Mouse (Mus musculus) embryonic fibroblast, embryonic 13.5 days (primary cell): Measurements from ENCODE around the gene Teddm3. TPM values are rescaled to one million over a fixed set of nuclear protein-coding genes. Genes with fewer than 3 reads are reported as not detected.
"Not testable (repeated sequence)": the region's sequence is repeated elsewhere in the genome, so short reads cannot be mapped to it uniquely, and the experiment has no call there.

Experiments used
- H3K27ac ChIP-seq: 2 replicates; pipeline ENCODE4 v1.5.1; 2012; ENCODE audit warnings: low read length, control low read depth, inconsistent platforms; ENCODE audit not compliant: insufficient read depth
- H3K4me1 ChIP-seq: 2 replicates; pipeline ENCODE4 v1.6.1; 2011; ENCODE audit warnings: low read length; ENCODE audit not compliant: control insufficient read depth, insufficient read depth
- H3K4me3 ChIP-seq: 2 replicates; pipeline ENCODE4 v1.5.1; 2011; ENCODE audit warnings: mild to moderate bottlenecking, control low read depth, low read length; ENCODE audit not compliant: insufficient read depth
- CTCF ChIP-seq: IDR thresholded peaks from 2 replicates; pipeline ENCODE4 v1.5.1; 2011; ENCODE audit warnings: mild to moderate bottlenecking, control low read depth, low read length, moderate library complexity, borderline replicate concordance; ENCODE audit not compliant: insufficient read depth
- POLR2A ChIP-seq: IDR thresholded peaks from 2 replicates; pipeline ENCODE4 v1.6.1; 2011; ENCODE audit warnings: low read depth, mild to moderate bottlenecking, control low read depth, low read length, moderate library complexity
- polyA plus RNA-seq: library from polyadenylated mRNA; stranded (reverse); fragments of >200 nt; gene quantifications from 2 replicates; pipeline ENCODE4 v1.2.4, GENCODE M21; 2011; ENCODE audit warnings: low read depth; ENCODE audit not compliant: missing spikeins, insufficient read length

Gene Teddm3
- polyA plus RNA-seq, 1 experiment, result not detected

- TF ChIP-seq CTCF (no peak), POLR2A (no peak)
- Histone ChIP-seq H3K27ac (no peak overlapping the region), H3K4me1 (no peaks in the 10 kb centered on the region), H3K4me3 (no peak overlapping the region)
Measured at GRCm38 (mm10) chr16:21191569-21191968, 37.8 kb upstream of the Teddm3 start.

DNA sequence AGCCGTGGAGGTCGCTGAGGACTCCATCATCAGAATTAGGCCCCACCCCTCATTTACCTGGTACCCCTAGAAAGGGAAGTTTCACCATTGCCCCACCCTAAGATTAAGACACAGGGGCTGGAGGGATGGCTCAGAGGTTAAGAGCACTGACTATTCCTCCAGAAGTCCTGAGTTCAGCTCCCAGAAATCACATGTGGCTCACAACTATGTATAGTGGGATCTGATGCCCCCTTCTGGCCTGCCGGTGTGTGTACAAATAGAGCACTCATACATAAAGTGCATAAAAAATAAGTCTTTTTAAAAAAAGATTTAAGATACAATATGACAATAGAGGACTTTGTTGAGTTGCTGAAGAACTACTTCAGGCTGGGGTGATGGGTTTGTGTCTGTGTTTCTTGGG is 34.5 kb upstream of the Teddm3 start:
- Histone ChIP-seq H3K4me3 (no peak overlapping the region), H3K4me1 (no peaks in the 10 kb centered on the region), H3K27ac (no peak overlapping the region)
- TF ChIP-seq POLR2A, result no peak

- no peak overlapping the region for H3K27ac ChIP-seq
- H3K4me1 ChIP-seq, result no peaks in the 10 kb centered on the region
- TF ChIP-seq CTCF, result no peak
- H3K4me3 ChIP-seq, result no peak overlapping the region
Measured at GRCm38 (mm10) chr16:21187568-21187967, 33.8 kb upstream of the Teddm3 start.

- Histone ChIP-seq H3K4me1 (no peaks in the 10 kb centered on the region), H3K27ac (no peak overlapping the region), H3K4me3 (no peak overlapping the region)
- no peak for TF ChIP-seq POLR2A
- no peak for TF ChIP-seq CTCF
Measured at GRCm38 (mm10) chr16:21184697-21185096, 30.9 kb upstream of the Teddm3 start.

- H3K27ac ChIP-seq, result no peak overlapping the region
- TF ChIP-seq CTCF, result no peak
- H3K4me3 ChIP-seq, result no peak overlapping the region
- H3K4me1 ChIP-seq, result no peaks in the 10 kb centered on the region
Measured at GRCm38 (mm10) chr16:21182108-21182507, 28.3 kb upstream of the Teddm3 start.

- Histone ChIP-seq H3K4me3 (no peak overlapping the region), H3K27ac (no peak overlapping the region), H3K4me1 (no peaks in the 10 kb centered on the region)
- TF ChIP-seq CTCF (no peak), POLR2A (no peak)
Measured at GRCm38 (mm10) chr16:21175236-21175635, 21.4 kb upstream of the Teddm3 start.

DNA sequence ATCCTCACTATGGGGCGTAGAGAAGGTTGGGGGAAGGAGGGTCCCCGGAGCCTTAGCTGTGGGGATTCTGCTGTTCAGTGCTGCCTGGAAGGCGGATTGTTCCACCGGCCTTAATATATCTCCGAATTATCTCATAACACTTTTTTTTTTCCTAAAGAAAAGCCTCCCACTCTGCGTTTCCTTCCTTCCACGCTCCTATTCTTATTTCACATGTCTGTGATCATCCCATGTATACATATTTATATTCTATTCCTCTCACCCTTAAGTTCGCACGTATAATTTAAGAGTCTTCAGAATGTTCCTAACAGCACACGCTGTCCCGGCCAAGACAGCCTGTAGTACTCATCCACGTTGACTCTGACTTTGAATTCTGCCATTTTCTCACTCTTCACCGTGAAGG is 14.9 kb upstream of the Teddm3 start:
- Histone ChIP-seq H3K4me3 (no peak overlapping the region), H3K27ac (no peak overlapping the region), H3K4me1 (no peaks in the 10 kb centered on the region)
- TF ChIP-seq POLR2A (no peak), CTCF (no peak)

GRCm38 (mm10) chr16:21165343-21166220 is 11.8 kb upstream of the Teddm3 start:
- not testable (repeated sequence) for H3K4me3 ChIP-seq, H3K4me1 ChIP-seq, H3K27ac ChIP-seq

- not testable (repeated sequence) for H3K4me1 ChIP-seq, H3K27ac ChIP-seq, H3K4me3 ChIP-seq
Measured at GRCm38 (mm10) chr16:21163423-21163822, 9.6 kb upstream of the Teddm3 start.

GRCm38 (mm10) chr16:21159226-21159625 is 5.4 kb upstream of the Teddm3 start:
- not testable (repeated sequence) for H3K4me3 ChIP-seq, H3K4me1 ChIP-seq, H3K27ac ChIP-seq

GRCm38 (mm10) chr16:21156261-21156660 is 2.5 kb upstream of the Teddm3 start:
- H3K27ac ChIP-seq, H3K4me1 ChIP-seq, H3K4me3 ChIP-seq: not testable (repeated sequence)
